17 mouse cellular contexts compared by ENCODE assay signal in genomic region chr12:77962631-77963030, GRCm38 (mm10).
DNase-seq lines count a peak whose midpoint lies in the region; ATAC-seq lines count a peak whose summit lies in the region.
"Had no signal": no experiment of that assay in that cellular context is flagged by ENCODE, and none has a peak within 500 bp of the region (broad histone marks: within the 10 kb centered on the region; RNA-seq: fewer than 3 reads in every experiment).

No protein-coding gene starts in this region.

- no peaks in the 10 kb centered on the region for H3K36me3 ChIP-seq in heart, embryonic 12.5 days
- H3K36me3 ChIP-seq in limb, embryonic 10.5 days = no peaks in the 10 kb centered on the region
- H3K36me3 ChIP-seq in forebrain, embryonic 13.5 days (ENCODE audit: poor library complexity, severe bottlenecking) = no peaks in the 10 kb centered on the region
- H3K36me3 ChIP-seq: hindbrain, embryonic 10.5 days; liver, embryonic 12.5 days; midbrain, embryonic 15.5 days had no signal

- H3K27ac ChIP-seq in heart, embryonic 12.5 days (ENCODE audit: poor library complexity, severe bottlenecking) = no peak overlapping the region
- 0 out of 2 replicates have a peak overlapping the region, but pooled peaks have one; percentile 17 for H3K27ac ChIP-seq in limb, embryonic 10.5 days
- no peak overlapping the region for H3K27ac ChIP-seq in forebrain, embryonic 13.5 days
- H3K27ac ChIP-seq: hindbrain, embryonic 10.5 days; liver, embryonic 12.5 days; midbrain, embryonic 15.5 days had no signal

- intact Hi-C loops in heart, postnatal 14 days (cut with DNase I) = no loop called here

- no peaks in the 10 kb centered on the region for H3K4me1 ChIP-seq in heart, embryonic 12.5 days (replicated peaks)
- no peaks in the 10 kb centered on the region for H3K4me1 ChIP-seq in limb, embryonic 10.5 days
- H3K4me1 ChIP-seq in forebrain, embryonic 13.5 days = no peaks in the 10 kb centered on the region
- H3K4me1 ChIP-seq: hindbrain, embryonic 10.5 days; liver, embryonic 12.5 days; midbrain, embryonic 15.5 days had no signal

- peak; percentile 38 to 44 for DNase-seq in cerebellum, postnatal 14 days
- DNase-seq in cerebellum, adult 9-11 months = no peak
- DNase-seq in heart, postnatal 14 days = peak; percentile 11 to 20
- DNase-seq in limb, embryonic 10.5 days (ENCODE audit: low spot score) = no peak
- peak; percentile 4 for DNase-seq in lung, postnatal 25 days (ENCODE audit: low spot score)
- no peak for DNase-seq in spleen, adult 12 weeks (ENCODE audit: low spot score)
- DNase-seq: adrenal gland, postnatal 25 days; cerebellum, adult 18-20 months; kidney, adult 2 months; kidney, postnatal 36 days; retina, postnatal 1 day; thymus, postnatal 36 days had no signal

- WGBS in heart, embryonic 12.5 days = 82% methylated on average over 6 of the region's 6 CpGs
- 93% methylated on average over 6 of the region's 6 CpGs for WGBS in limb, embryonic 10.5 days
- 84% methylated on average over 6 of the region's 6 CpGs for WGBS in forebrain, embryonic 13.5 days

- no peak overlapping the region for H3K9ac ChIP-seq in heart, embryonic 12.5 days
- H3K9ac ChIP-seq in forebrain, embryonic 13.5 days = no peak overlapping the region
- H3K9ac ChIP-seq: liver, embryonic 12.5 days; midbrain, embryonic 15.5 days had no signal

- ATAC-seq in heart, embryonic 12.5 days (ENCODE audit: insufficient number of reproducible peaks, low FRiP score) = no peak
- ATAC-seq in forebrain, embryonic 13.5 days = no peak
- ATAC-seq: liver, embryonic 12.5 days; midbrain, embryonic 15.5 days had no signal

- H3K27me3 ChIP-seq in heart, embryonic 12.5 days (replicated peaks) = no peaks in the 10 kb centered on the region
- H3K27me3 ChIP-seq in limb, embryonic 10.5 days (ENCODE audit: low read depth, poor library complexity, severe bottlenecking) = no peaks in the 10 kb centered on the region
- no peaks in the 10 kb centered on the region for H3K27me3 ChIP-seq in forebrain, embryonic 13.5 days
- H3K27me3 ChIP-seq: liver, embryonic 12.5 days; midbrain, embryonic 15.5 days had no signal

- no peak overlapping the region for H3K4me3 ChIP-seq in heart, embryonic 12.5 days
- H3K4me3 ChIP-seq in limb, embryonic 10.5 days = no peak overlapping the region
- H3K4me3 ChIP-seq in forebrain, embryonic 13.5 days = no peak overlapping the region
- H3K4me3 ChIP-seq: hindbrain, embryonic 10.5 days; liver, embryonic 12.5 days; midbrain, embryonic 15.5 days had no signal

- H3K9me3 ChIP-seq in heart, embryonic 12.5 days (replicated peaks) = 0 out of 2 replicates have a peak, but pooled peaks cover 3% of the 10 kb centered on the region
- no peaks in the 10 kb centered on the region for H3K9me3 ChIP-seq in limb, embryonic 10.5 days (replicated peaks)
- no peaks in the 10 kb centered on the region for H3K9me3 ChIP-seq in forebrain, embryonic 13.5 days (replicated peaks)
- H3K9me3 ChIP-seq: midbrain, embryonic 15.5 days had no signal

- H3K4me2 ChIP-seq in heart, embryonic 12.5 days = no peak overlapping the region
- H3K4me2 ChIP-seq in forebrain, embryonic 13.5 days = no peak overlapping the region
- H3K4me2 ChIP-seq: liver, embryonic 12.5 days; midbrain, embryonic 15.5 days had no signal

Comparison
In these comparisons a context has a peak if more than half of its experiments do, and no peak if none do; other contexts are left out.
1. DNase-seq: peak in cerebellum, postnatal 14 days (2 of 2), heart, postnatal 14 days (2 of 2) and lung, postnatal 25 days (single experiment); none in cerebellum, adult 9-11 months (single experiment), limb, embryonic 10.5 days (single experiment) and spleen, adult 12 weeks (single experiment).